Mouse (Mus musculus): ENCODE data around the gene 2310079G19Rik. TPM values are rescaled to one million over a fixed set of nuclear protein-coding genes. Genes with fewer than 3 reads are reported as not detected.

Gene 2310079G19Rik
- under 1 TPM in 3 of 4 experiments, not detected in 1; 0.35 to 0.75 (median 0.58) TPM for total RNA-seq (2022)

GRCm38 (mm10) chr16:88627566-88627965, at the start of gene 2310079G19Rik:
Gene 2310079G19Rik (minus strand): TSS chr16:88627666.
- no peak for DNase-seq (ENCODE audit: low spot score in 2 of 2)

- DNase-seq (ENCODE audit: low spot score in 2 of 2) = no peak
Measured at GRCm38 (mm10) chr16:88671571-88671970, 44.1 kb upstream of the 2310079G19Rik start, which contains the start of gene Krtap27-1. Gene Krtap27-1 (minus strand): TSS chr16:88671671.

- no peak for DNase-seq (ENCODE audit: low spot score in 2 of 2)
Measured at GRCm38 (mm10) chr16:88657426-88657825, 30.0 kb upstream of the 2310079G19Rik start.

- DNase-seq (ENCODE audit: low spot score in 2 of 2) = no peak
Measured at GRCm38 (mm10) chr16:88651952-88652351, 24.5 kb upstream of the 2310079G19Rik start.

GRCm38 (mm10) chr16:88651082-88651481, 23.6 kb upstream of the 2310079G19Rik start:
- DNase-seq (ENCODE audit: low spot score in 2 of 2) = no peak

- DNase-seq (ENCODE audit: low spot score in 2 of 2) = no peak
Measured at GRCm38 (mm10) chr16:88647358-88647846, 19.9 kb upstream of the 2310079G19Rik start, which contains the start of gene Krtap26-1. Gene Krtap26-1 (minus strand): TSS chr16:88647796.

- no peak for DNase-seq (ENCODE audit: low spot score in 2 of 2)
Measured at GRCm38 (mm10) chr16:88646366-88647111, 19.1 kb upstream of the 2310079G19Rik start.

GRCm38 (mm10) chr16:88640053-88640452, 12.6 kb upstream of the 2310079G19Rik start:
- no peak for DNase-seq (ENCODE audit: low spot score in 2 of 2)

- DNase-seq (ENCODE audit: low spot score in 2 of 2) = no peak
Measured at GRCm38 (mm10) chr16:88635142-88635541, 7.7 kb upstream of the 2310079G19Rik start.

- DNase-seq (ENCODE audit: low spot score in 2 of 2) = no peak
Measured at GRCm38 (mm10) chr16:88631474-88631873, 4.0 kb upstream of the 2310079G19Rik start.

GRCm38 (mm10) chr16:88612712-88613111, 14.8 kb downstream of the 2310079G19Rik start:
- no peak for DNase-seq (ENCODE audit: low spot score in 2 of 2)

- no peak for DNase-seq (ENCODE audit: low spot score in 2 of 2)
Measured at GRCm38 (mm10) chr16:88611922-88612321, 15.5 kb downstream of the 2310079G19Rik start, which contains the start of gene Krtap24-1. Gene Krtap24-1 (minus strand): TSS chr16:88612279.

GRCm38 (mm10) chr16:88604570-88604969, 22.9 kb downstream of the 2310079G19Rik start:
- no peak for DNase-seq (ENCODE audit: low spot score in 2 of 2)

- no peak for DNase-seq (ENCODE audit: low spot score in 2 of 2)
Measured at GRCm38 (mm10) chr16:88602464-88602863, 25.0 kb downstream of the 2310079G19Rik start.

GRCm38 (mm10) chr16:88600303-88600702, 27.2 kb downstream of the 2310079G19Rik start:
- DNase-seq (ENCODE audit: low spot score in 2 of 2) = no peak

GRCm38 (mm10) chr16:88599504-88600237, 27.8 kb downstream of the 2310079G19Rik start:
- DNase-seq (ENCODE audit: low spot score in 2 of 2) = no peak

GRCm38 (mm10) chr16:88592758-88593157, 34.7 kb downstream of the 2310079G19Rik start:
- no peak for DNase-seq (ENCODE audit: low spot score in 2 of 2)

GRCm38 (mm10) chr16:88583338-88583737, 44.1 kb downstream of the 2310079G19Rik start:
- DNase-seq (ENCODE audit: low spot score in 2 of 2) = no peak
